Mouse (Mus musculus): ENCODE data around the gene Ehd3. TPM values are rescaled to one million over a fixed set of nuclear protein-coding genes. Genes with fewer than 3 reads are reported as not detected.

The Ehd3 gene
- total RNA-seq, 2 experiments from 2014 or later, result 115 to 118 TPM

DNA sequence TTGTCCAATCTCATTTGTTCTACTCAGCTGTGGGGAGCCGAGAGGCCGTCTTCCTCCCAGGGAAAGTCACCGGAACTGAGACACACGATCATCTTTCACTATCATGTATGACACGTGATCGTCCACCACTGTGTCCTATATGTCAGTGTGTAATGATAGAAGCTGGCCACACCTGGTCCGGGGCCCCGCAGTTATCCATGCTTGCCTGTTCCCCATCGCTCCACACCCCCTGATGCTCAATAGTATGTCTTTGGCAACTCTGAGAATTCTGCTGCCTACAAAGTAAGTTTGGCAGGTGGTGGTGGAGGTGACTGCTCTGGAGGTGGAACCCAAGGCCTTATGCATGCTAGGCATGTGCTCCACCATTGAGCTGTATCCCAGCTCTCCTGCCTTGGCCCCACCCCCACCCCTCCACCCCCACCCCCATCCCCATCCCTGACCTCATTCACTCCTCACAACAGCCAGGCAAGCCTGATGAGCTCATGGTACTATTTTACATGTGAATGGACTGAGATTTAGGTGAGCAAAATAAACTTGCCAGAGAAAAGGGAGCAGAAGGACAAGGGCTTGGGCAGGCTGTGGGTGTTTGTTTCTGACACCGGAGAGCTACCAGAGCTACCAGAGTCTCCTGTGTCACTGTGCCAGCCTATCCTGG is 75.5 kb downstream of the Ehd3 start:
- DNase-seq (ENCODE audit: low spot score in 2 of 2), result no peak

DNA sequence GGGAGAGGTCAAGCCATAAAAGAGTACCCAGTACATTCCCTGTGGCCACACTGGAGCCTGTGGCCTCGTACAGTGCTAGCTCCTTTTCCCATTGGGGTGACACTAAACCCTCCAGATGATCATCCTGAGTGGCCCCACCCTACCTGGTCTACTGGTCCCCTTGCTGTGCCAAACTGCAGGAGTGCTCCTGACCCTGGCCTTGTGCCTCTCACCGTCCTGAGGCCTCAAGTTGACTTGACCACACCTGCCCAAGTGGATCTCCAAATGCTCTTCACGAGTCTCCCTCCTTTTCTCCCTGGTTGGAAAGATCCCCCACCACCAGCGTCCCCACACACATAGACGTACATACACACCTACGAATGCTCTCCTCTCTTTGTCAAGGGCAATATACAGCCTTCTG is 76.4 kb downstream of the Ehd3 start:
- no peak for DNase-seq (ENCODE audit: low spot score in 2 of 2)

DNA sequence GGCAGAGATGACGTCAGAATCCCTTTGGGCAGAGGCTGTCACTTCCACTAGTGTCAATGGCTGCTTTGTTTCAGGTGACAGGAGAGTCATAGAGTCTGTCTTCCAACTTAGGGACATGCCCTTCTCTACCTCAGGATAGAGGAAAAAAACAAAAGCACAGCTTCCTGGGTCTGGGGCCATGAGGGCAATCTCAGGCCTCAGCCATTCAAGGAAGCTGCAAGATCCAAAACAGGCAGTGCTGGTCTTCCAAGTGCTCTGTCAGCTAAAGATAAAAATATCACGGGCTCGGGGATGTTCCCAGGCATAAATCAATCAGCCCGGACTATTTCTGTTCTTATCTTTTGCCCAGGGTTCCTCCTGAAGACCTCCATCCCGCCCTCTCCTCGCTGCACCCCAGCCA is 77.4 kb downstream of the Ehd3 start:
- DNase-seq (ENCODE audit: low spot score in 2 of 2), result no peak

Other genes starting within 250 kb of the Ehd3 start
- 10 to 100 TPM; 19.4 to 21.8 TPM for gene Galnt14, start 93.7 kb upstream of the Ehd3 start, total RNA-seq (2021)
- 1 to 10 TPM; 1.1 to 2.1 TPM for gene Xdh, start 146.1 kb downstream of the Ehd3 start, total RNA-seq (2021)
- gene Srd5a2, start 243.8 kb downstream of the Ehd3 start, total RNA-seq (2021), result not detected

All from layer of hippocampus, postnatal 14 days (tissue).